Mouse (Mus musculus) neural tube, embryonic 15.5 days (tissue): Measurements from ENCODE around the gene Folr2. TPM values are rescaled to one million over a fixed set of nuclear protein-coding genes. Genes with fewer than 3 reads are reported as not detected.

ENCODE experiments used
- ATAC-seq: fragments of 200-750 bp; cut with Nextera tagmentation; 2 replicates; pipeline ENCODE4 v1.8.0; 2017; ENCODE audit warnings: mild to moderate bottlenecking, moderate TSS enrichment, moderate library complexity; ENCODE audit not compliant: low FRiP score
- H3K27ac ChIP-seq: fragments of 300-500 bp; sonication (generic); replicated peaks from 2 replicates; pipeline ENCODE4 v1.5.1; 2015; ENCODE audit warnings: mild to moderate bottlenecking, inconsistent platforms
- H3K27me3 ChIP-seq: fragments of 300-500 bp; sonication (generic); replicated peaks from 2 replicates; pipeline ENCODE4 v1.6.1; 2015; ENCODE audit warnings: inconsistent platforms
- H3K36me3 ChIP-seq: fragments of 300-500 bp; sonication (generic); 2 replicates; pipeline ENCODE4 v1.6.1; 2015; ENCODE audit warnings: inconsistent platforms
- H3K4me1 ChIP-seq: fragments of 300-500 bp; sonication (generic); 2 replicates; pipeline ENCODE4 v1.6.1; 2015; ENCODE audit warnings: inconsistent platforms
- H3K4me2 ChIP-seq: fragments of 300-500 bp; sonication (generic); 2 replicates; pipeline ENCODE4 v1.6.1; 2015; ENCODE audit warnings: inconsistent platforms, mild to moderate bottlenecking, moderate library complexity
- H3K4me3 ChIP-seq: fragments of 300-500 bp; sonication (generic); replicated peaks from 2 replicates; pipeline ENCODE4 v1.5.1; 2015; ENCODE audit warnings: mild to moderate bottlenecking, inconsistent platforms
- H3K9ac ChIP-seq: fragments of 300-500 bp; sonication (generic); replicated peaks from 2 replicates; pipeline ENCODE4 v1.6.1; 2015; ENCODE audit warnings: mild to moderate bottlenecking, inconsistent platforms
- H3K9me3 ChIP-seq: fragments of 300-500 bp; sonication (generic); replicated peaks from 2 replicates; pipeline ENCODE4 v1.6.1; 2016; ENCODE audit warnings: inconsistent platforms
- WGBS: fragments of 180-500 bp; shearing (Covaris S2); methylation state at CpG from one replicate; pipeline ENCODE4 v1.1.7; 2015; ENCODE audit warnings: mixed read lengths; 5-methylcytosine and 5-hydroxymethylcytosine counted together
- polyA plus RNA-seq: library from polyadenylated mRNA; unstranded; fragments of >200 nt; fragmentation: Nextera tagmentation; extraction: Ambion mirVana; gene quantifications from 2 replicates; pipeline ENCODE4 v1.2.1, GENCODE M21; 2015

Gene Folr2
- polyA plus RNA-seq, 1 experiment from 2014 or later, result 2.1 TPM

- no peak for ATAC-seq
These were observed 27.2 kb upstream of the Folr2 start for GRCm38 (mm10) chr7:101884160-101884559.

DNA sequence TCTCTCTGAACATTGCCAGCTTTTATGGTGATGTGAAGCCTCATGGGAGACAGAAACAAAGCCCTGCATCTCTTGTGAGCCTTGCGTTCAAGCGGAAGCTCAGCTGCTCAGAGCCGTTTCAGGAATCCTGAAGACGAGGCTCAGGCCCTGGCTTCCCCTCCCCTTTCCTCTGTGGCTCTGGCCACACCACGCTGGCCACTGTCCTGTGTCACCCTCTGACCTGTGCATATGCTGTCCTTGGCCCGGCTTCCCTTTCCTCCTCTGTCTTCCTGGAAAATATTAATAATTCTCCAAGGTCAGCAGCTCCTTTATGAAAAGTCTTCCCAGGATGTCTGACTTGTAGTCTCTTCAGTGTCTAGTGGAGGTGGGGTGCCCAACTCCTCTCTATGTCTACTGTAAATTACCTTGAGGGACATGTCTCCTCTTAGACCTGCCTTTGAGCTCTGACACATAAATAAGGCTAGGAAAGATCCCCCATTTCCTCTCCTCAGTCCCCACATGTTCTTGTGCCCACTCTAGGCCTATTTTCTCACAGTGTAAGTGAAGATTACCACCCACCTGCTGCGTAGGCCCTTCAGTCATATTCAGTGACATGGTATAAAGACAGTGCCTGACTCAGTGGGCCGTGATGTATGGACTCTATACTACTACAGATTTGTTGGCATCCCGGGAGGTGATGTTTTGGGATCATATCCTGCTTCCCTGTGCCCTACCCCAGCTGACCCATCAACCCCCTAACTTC, 25.6 kb upstream of the Folr2 start:
- WGBS, result 61% methylated on average over 9 of the region's 9 CpGs
- no peak overlapping the region for H3K9ac ChIP-seq
- no peak overlapping the region for H3K4me3 ChIP-seq
- H3K9me3 ChIP-seq, result no peaks in the 10 kb centered on the region
- no peaks in the 10 kb centered on the region for H3K36me3 ChIP-seq
- no peak overlapping the region for H3K4me2 ChIP-seq
- H3K27me3 ChIP-seq, result no peaks in the 10 kb centered on the region
- ATAC-seq, result no peak
- H3K27ac ChIP-seq, result no peak overlapping the region
- H3K4me1 ChIP-seq, result no peaks in the 10 kb centered on the region

More at GRCm38 (mm10) chr7:101884160-101884559, 27.2 kb upstream of the Folr2 start:
- H3K36me3 ChIP-seq, result no peaks in the 10 kb centered on the region
- no peak overlapping the region for H3K4me2 ChIP-seq
- H3K4me3 ChIP-seq, result no peak overlapping the region
- no peaks in the 10 kb centered on the region for H3K27me3 ChIP-seq
- H3K9ac ChIP-seq, result no peak overlapping the region
- no peak overlapping the region for H3K27ac ChIP-seq
- H3K9me3 ChIP-seq, result no peaks in the 10 kb centered on the region
- 96% methylated on average over 4 of the region's 4 CpGs for WGBS
- H3K4me1 ChIP-seq, result no peaks in the 10 kb centered on the region

DNA sequence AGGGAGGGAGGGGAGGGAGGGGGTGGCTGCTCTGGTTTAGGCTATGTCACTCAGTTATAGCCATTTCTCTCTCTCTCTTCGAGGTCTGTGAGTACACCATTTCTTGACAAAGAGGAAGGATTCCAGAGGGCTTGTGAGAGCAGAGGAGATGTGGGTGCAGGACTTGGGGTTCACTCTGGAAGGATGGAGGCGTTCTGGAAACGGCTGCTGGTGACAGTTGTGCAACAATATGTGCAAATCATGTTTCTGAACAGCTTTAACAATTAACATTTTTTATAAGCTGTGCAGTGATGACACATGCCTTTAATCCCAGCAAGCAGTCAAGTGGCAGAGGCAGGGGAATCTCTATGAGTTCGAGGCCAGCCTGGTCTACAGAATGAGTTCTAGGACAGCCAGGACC, 23.9 kb upstream of the Folr2 start:
- no peak overlapping the region for H3K4me3 ChIP-seq
- H3K4me2 ChIP-seq, result no peak overlapping the region
- no peaks in the 10 kb centered on the region for H3K9me3 ChIP-seq
- no peak overlapping the region for H3K27ac ChIP-seq
- ATAC-seq, result no peak
- 82% methylated on average over 4 of the region's 4 CpGs for WGBS
- no peaks in the 10 kb centered on the region for H3K27me3 ChIP-seq
- no peak overlapping the region for H3K9ac ChIP-seq
- H3K36me3 ChIP-seq, result no peaks in the 10 kb centered on the region
- no peaks in the 10 kb centered on the region for H3K4me1 ChIP-seq

DNA sequence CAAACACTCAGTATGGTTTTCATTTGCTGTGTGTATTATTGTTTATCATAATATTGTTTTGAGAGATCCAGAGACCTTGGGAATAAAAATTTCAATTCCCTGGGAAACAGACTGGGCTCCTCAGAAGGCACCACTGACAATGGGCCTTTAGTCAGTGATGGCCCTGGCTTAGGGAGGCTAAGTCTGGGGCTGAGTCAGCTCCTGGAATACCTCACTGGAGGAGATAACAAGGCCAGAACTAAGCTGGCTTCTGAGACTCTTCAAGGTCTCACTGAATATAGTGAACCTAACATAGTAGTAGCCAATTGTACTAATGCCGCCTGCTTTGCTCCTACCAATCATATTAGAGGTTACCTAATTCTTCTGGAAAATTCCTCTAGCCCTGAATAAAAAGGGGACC, 19.0 kb upstream of the Folr2 start:
- no peak overlapping the region for H3K27ac ChIP-seq
- H3K9ac ChIP-seq, result no peak overlapping the region
- 96% methylated on average over 1 of the region's 1 CpGs for WGBS
- H3K27me3 ChIP-seq, result no peaks in the 10 kb centered on the region
- H3K9me3 ChIP-seq, result no peaks in the 10 kb centered on the region
- no peak for ATAC-seq
- no peak overlapping the region for H3K4me2 ChIP-seq
- no peaks in the 10 kb centered on the region for H3K4me1 ChIP-seq
- no peak overlapping the region for H3K4me3 ChIP-seq
- H3K36me3 ChIP-seq, result no peaks in the 10 kb centered on the region

GRCm38 (mm10) chr7:101871296-101871695, 14.3 kb upstream of the Folr2 start:
- H3K4me1 ChIP-seq, result no peaks in the 10 kb centered on the region
- no peaks in the 10 kb centered on the region for H3K36me3 ChIP-seq
- H3K27me3 ChIP-seq, result no peaks in the 10 kb centered on the region
- H3K27ac ChIP-seq, result no peak overlapping the region
- H3K9ac ChIP-seq, result no peak overlapping the region
- no peak overlapping the region for H3K4me2 ChIP-seq
- WGBS, result 85% methylated on average over 3 of the region's 3 CpGs
- no peak overlapping the region for H3K4me3 ChIP-seq
- no peaks in the 10 kb centered on the region for H3K9me3 ChIP-seq
- ATAC-seq, result no peak

DNA sequence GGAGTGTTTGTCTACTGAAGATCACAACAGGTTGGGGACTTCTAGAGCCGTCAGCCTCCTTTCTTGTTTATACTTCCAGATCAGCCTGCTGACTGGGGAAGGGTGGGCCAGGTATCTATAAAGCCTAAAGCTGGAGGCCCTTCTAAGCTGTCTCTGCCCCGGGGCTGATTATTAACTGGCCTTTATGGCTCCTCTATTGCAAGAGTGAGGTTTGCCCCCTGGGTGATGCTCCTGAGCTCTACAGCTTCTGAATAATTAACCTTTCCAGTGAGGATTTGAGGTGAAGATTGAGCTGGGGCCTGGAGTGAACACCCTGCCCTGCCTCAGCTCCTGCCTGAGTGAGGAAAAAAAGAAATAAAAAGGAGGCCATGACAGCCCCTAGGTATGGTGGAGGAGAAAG, 13.6 kb upstream of the Folr2 start, which contains the start of gene Folr1:
Gene Folr1, minus strand, starts transcription at position 160 of the 400 bp plus-strand sequence.
- no peaks in the 10 kb centered on the region for H3K27me3 ChIP-seq
- 32% methylated on average over 2 of the region's 2 CpGs for WGBS
- no peak for ATAC-seq
- no peak within 1 kb of the TSS for H3K4me3 ChIP-seq
- H3K36me3 ChIP-seq, result no peaks in the 10 kb centered on the region
- H3K9ac ChIP-seq, result no peak within 1 kb of the TSS
- no peak within 1 kb of the TSS for H3K4me2 ChIP-seq
- H3K9me3 ChIP-seq, result no peaks in the 10 kb centered on the region
- no peak within 1 kb of the TSS for H3K27ac ChIP-seq
- H3K4me1 ChIP-seq, result no peaks in the 10 kb centered on the region

DNA sequence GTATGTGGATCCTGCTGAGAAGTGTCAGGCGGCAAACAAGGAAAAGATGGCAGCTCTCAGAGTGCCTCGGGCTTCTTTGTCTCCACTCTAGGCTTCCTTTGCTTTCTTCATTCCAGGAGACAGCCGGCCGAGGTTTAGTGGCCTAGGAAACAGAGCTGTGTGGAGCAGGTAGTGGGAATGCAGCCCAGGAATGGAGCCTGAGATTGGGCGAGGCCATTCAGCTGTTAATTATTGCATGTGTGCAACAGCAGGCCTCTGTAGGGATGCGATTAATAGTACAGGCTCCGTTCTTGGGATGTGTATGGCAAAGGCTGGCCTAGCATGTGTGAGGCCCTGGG, 12.1 kb upstream of the Folr2 start:
- Histone ChIP-seq H3K27me3 (no peaks in the 10 kb centered on the region), H3K9me3 (no peaks in the 10 kb centered on the region), H3K4me1 (no peaks in the 10 kb centered on the region), H3K4me3 (no peak overlapping the region), H3K4me2 (no peak overlapping the region), H3K36me3 (no peaks in the 10 kb centered on the region), H3K9ac (no peak overlapping the region), H3K27ac (no peak overlapping the region)
- WGBS, result 64% methylated on average over 7 of the region's 7 CpGs
- ATAC-seq, result no peak

DNA sequence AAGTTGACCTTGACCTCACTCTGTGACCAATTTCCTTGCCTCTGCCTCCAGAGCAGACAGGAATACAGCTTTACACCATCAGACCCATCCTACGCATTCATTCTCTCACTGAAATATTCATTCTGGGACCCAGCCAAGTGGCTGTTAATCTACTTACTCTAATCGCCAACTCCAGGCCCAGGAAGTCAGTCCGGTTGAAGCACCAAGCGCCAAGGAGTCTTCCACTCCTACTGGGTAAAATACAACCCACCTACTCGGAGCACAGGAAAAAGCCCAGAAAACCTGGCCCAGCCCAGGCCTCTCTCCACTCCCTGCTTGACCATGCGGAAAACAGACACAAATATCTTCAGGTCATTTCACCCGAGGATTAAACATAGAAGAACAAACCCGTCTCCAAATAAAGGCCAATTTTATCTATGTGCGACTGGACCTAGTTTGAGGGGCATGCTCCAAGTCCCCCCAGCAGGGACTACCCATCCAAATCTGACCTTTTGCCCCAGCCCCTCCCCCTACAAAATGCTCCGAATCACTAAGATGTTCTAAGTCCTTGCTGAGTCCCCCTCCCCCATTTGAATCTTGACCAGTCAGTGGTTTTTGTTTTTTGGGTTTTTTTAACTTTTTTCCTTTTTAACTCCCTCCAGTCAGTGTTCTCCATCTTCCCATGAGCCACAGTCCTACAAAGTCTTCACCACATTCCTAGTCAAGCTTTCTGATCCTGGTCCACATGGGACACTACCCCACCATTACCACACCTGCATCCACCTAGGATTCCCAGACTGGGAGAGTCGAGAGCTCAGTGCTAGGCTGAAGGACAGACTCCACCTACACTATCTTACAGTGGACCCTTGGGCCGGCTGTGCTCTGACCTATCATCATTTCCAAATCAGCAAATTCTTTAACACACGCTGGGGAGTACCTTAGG, 11.5 kb upstream of the Folr2 start:
- H3K27ac ChIP-seq, result no peak overlapping the region

DNA sequence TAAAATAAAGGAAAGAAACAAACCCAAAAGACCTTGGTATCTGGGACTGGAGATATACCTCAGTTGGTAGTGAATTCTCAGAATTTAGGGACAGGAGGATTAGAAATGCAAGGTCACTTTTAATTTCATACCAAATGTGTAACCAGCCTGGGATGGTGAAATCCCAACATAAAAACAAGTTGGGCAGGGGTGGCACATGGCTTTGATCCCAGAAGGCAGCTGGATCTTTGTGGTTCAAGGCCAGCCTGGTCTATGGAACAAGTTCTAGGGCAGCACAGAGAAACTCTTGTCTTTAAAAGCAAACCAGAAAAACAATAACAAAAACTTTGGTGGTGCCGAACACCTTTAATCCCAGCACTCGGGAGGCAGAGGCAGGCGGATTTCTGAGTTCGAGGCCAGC, 10.5 kb upstream of the Folr2 start:
- Histone ChIP-seq H3K4me1 (no peaks in the 10 kb centered on the region), H3K36me3 (no peaks in the 10 kb centered on the region), H3K9ac (no peak overlapping the region), H3K4me3 (no peak overlapping the region), H3K9me3 (no peaks in the 10 kb centered on the region), H3K27ac (no peak overlapping the region), H3K4me2 (no peak overlapping the region), H3K27me3 (no peaks in the 10 kb centered on the region)
- 93% methylated on average over 4 of the region's 4 CpGs for WGBS
- no peak for ATAC-seq

More for the DNA sequence above, 11.5 kb upstream of the Folr2 start:
- H3K4me3 ChIP-seq, result no peak overlapping the region
- H3K4me1 ChIP-seq, result no peaks in the 10 kb centered on the region
- H3K9ac ChIP-seq, result no peak overlapping the region
- no peaks in the 10 kb centered on the region for H3K27me3 ChIP-seq
- no peak for ATAC-seq
- WGBS, result 63% methylated on average over 13 of the region's 13 CpGs
- H3K4me2 ChIP-seq, result no peak overlapping the region
- no peaks in the 10 kb centered on the region for H3K36me3 ChIP-seq
- no peaks in the 10 kb centered on the region for H3K9me3 ChIP-seq

- 83% methylated on average over 11 of the region's 11 CpGs for WGBS
- H3K9me3 ChIP-seq, result no peaks in the 10 kb centered on the region
- no peak overlapping the region for H3K9ac ChIP-seq
- no peak for ATAC-seq
- H3K4me3 ChIP-seq, result no peak overlapping the region
- no peak overlapping the region for H3K4me2 ChIP-seq
- H3K36me3 ChIP-seq, result no peaks in the 10 kb centered on the region
- no peaks in the 10 kb centered on the region for H3K27me3 ChIP-seq
- no peaks in the 10 kb centered on the region for H3K4me1 ChIP-seq
- no peak overlapping the region for H3K27ac ChIP-seq
These were observed 9.7 kb upstream of the Folr2 start for GRCm38 (mm10) chr7:101866491-101867265.

DNA sequence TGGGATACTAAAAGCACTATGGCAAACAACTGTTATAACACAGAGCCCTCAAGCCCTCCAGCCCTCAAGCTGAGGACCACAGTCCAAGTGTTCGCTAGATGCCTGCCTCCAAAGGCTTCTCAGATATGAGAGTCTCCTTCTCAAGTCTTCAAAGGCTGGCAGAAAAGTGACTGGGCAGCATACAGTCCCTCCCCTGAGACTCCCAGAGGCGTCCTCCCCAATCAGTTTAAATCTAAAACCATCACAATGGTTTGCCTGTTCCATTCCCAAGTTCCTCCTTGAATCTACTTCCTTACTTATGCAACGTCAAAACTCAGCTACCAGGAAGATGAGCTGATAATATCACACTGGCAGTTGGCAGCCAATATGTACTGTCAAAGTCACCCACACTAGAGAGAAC, 6.4 kb upstream of the Folr2 start, which contains the start of gene Anapc15:
Gene Anapc15, plus strand, starts transcription at position 301 of the 400 bp plus-strand sequence.
- Histone ChIP-seq H3K36me3 (no peaks in the 10 kb centered on the region), H3K9ac (no peak within 1 kb of the TSS), H3K27ac (no peak within 1 kb of the TSS), H3K4me1 (no peaks in the 10 kb centered on the region), H3K27me3 (no peaks in the 10 kb centered on the region), H3K9me3 (no peaks in the 10 kb centered on the region), H3K4me2 (no peak within 1 kb of the TSS), H3K4me3 (no peak within 1 kb of the TSS)
- 83% methylated on average over 3 of the region's 3 CpGs for WGBS
- no peak for ATAC-seq
